Mouse (Mus musculus): Measurements from ENCODE around the gene Csnk2a2.

Csnk2a2 gene

DNA sequence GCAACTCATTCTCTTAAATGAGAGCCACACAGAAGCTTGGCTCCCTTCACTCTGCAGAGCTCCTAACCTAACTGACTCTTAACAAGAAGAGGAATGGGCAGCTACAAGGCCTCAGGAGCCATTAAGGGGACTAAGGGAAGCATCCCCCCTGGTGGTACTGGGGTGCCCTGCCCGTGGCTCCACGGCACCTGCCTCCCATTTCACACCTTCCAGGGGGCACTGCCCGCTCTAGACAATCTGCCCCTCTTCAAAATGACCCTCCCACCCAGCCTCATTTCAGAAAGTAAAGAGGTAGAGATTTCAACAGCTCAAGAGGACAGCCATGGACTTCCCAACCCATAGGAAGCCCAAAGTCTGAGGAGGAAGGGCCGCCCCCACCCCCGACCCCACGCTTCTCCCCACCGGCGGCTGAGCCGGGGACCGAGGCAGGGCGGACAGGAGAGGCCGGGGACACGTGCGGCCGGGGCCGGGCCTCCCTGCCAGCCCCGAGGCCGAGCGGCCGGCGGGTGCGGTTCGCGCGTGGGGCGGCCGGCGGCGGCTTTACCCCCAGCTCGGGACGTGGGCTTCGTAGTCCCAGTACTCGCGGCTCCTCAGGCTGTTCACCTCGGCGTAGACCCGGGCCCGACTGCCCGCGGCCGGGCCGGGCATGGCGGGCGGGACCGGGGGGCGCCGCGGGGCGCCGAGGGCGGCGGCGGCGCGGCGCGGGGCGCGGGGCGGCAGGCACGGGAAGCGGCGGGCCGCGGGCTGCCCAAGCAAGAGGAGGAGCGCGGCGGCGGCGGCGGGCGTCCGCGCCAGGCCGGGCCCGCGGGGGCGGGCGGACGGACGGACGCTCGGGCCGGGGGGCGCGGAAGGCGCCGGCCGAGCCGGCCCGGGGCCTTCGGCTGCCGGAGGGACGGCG is 1.8 kb downstream of the Csnk2a2 start:
- peak; percentile 5 for DNase-seq (ENCODE audit: low spot score)

- DNase-seq (ENCODE audit: low spot score), result no peak
Measured at GRCm38 (mm10) chr8:95470008-95470407, 19.8 kb downstream of the Csnk2a2 start.

DNA sequence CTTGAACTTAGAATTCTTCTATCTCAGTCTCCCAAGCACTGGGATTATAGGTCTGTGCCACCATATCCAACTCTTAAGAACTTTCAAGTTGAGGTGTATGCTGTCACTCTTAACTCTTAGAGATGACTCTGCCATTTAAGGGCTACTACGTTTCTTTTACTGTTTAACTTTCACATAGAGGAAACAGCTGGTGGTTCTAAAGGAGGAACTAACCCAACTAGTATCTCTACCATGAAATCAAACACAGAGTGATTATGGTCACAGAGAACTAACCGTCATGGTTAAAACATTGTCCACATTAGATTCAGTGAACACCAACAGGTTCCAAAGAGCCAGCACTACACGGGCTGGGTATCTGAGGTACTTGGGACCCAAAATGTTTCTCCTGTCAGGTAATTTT is 20.8 kb downstream of the Csnk2a2 start:
- DNase-seq (ENCODE audit: low spot score), result no peak

DNA sequence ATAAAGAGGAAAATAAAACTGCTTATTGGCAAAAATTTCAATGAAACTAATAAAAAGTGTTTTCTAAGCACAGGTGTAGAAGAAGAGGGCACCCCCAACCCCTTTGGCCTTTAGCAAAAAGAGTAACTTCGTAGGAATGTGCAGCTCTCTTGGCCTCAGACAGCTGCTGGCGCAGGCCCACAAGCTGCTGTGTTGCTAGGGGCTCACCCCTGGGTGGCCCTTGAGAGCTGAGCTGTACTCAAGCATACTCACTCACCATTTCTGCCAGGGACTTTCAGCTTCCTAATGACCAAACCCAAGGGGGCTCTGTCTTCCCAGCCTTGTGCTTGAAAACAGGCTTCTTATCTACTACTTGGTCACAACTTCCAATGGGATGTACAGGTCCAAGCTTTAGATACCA is 23.3 kb downstream of the Csnk2a2 start:
- DNase-seq (ENCODE audit: low spot score), result no peak

DNA sequence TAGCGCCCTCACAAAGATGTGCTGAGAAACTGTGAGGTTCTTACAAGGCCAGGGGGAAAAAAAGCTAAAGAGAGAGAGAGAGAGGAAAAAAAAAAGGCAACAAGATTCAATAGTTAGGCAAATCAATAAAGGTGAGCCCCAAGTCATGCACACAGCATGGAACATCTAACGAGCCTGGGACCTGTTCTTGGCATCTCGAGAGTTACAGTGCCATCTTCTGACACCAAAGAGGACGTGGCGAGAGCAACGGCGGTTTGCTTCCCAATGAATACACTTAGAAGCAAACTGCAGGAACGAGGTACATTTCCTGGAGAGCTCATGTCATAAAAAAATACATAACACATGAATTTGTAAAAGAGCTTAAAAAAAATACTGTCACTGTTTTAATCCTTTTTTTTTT is 37.3 kb downstream of the Csnk2a2 start:
- no peak for DNase-seq (ENCODE audit: low spot score)

GRCm38 (mm10) chr8:95450271-95450670 is 39.6 kb downstream of the Csnk2a2 start:
- no peak for DNase-seq (ENCODE audit: low spot score)

GRCm38 (mm10) chr8:95447661-95448060 is 42.2 kb downstream of the Csnk2a2 start:
- DNase-seq (ENCODE audit: low spot score), result no peak

DNA sequence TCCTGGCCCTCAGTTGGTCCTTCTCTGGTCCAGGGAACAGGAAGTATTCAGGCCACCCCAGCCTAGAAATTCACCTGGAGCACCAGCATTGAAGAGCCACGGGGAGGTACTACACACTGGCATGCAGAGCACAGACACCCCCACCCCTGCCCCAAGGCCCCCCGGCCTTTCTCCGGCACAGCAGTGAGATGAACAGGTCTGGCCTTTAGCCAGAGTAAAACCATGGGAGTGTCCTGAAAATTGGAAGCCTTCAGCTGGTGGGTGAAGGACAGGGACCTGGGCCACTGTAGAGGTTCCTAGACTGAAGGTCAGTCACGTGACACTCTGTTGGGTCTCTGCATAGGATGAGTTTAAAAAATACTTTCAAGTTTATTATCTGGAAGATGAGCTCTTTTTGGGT is 44.8 kb downstream of the Csnk2a2 start:
- DNase-seq (ENCODE audit: low spot score), result no peak

- no peak for DNase-seq (ENCODE audit: low spot score)
Measured at GRCm38 (mm10) chr8:95441491-95442039, 48.3 kb downstream of the Csnk2a2 start.

GRCm38 (mm10) chr8:95440168-95440709 is 49.6 kb downstream of the Csnk2a2 start:
- no peak for DNase-seq (ENCODE audit: low spot score)

- no peak for DNase-seq (ENCODE audit: low spot score)
Measured at GRCm38 (mm10) chr8:95439421-95439820, 50.4 kb downstream of the Csnk2a2 start.

DNA sequence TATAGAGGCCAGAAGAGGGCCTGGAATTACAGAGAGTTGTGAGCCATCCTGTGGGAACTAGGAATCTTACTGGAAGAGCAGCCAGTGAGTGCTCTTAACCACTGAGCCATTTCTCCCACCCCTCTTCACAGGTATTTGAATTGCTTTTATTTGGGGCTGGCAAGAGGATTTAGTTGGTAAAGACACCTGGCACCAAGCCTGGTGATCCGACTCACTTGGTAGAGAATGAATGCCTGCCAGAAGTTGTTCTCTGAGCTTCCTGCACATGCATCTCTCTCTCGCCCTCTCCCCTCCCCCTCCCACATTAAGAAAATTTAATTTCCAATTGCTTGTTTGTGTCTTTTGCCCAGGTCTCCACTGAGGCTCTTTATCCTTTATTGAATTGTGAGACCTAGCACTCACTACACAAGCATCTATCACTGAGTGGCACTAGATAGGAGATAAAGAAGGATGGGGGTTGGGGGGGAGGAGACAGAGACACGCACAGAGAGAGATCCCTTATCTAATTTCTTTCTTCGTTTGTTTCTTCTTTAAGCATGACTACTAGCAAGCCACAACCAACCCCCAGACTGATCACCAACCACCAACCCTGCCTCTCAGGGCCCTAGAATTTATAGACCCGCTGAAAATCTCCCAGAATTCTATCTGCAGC is 52.4 kb downstream of the Csnk2a2 start:
- no peak for DNase-seq (ENCODE audit: low spot score)

DNA sequence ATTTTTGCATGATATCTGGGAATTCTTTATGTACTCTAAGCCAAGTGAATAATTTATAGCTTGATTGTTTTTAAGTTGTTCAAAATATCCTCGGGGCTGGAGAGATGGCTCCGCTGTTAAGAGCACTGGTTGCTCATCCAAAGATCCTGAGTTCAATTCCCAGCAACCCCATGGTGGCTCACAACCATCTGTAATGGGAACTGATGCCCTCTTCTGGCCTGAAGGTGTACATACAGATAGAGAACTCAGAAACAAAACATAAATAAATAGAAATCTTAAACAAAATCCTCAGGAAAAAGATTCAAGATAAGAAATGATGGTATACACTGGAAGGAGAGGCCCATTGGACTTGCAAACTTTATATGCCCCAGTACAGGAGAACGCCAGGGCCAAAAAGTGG is 53.9 kb downstream of the Csnk2a2 start:
- DNase-seq (ENCODE audit: low spot score), result no peak

GRCm38 (mm10) chr8:95435471-95435870 is 54.4 kb downstream of the Csnk2a2 start:
- no peak for DNase-seq (ENCODE audit: low spot score)

DNA sequence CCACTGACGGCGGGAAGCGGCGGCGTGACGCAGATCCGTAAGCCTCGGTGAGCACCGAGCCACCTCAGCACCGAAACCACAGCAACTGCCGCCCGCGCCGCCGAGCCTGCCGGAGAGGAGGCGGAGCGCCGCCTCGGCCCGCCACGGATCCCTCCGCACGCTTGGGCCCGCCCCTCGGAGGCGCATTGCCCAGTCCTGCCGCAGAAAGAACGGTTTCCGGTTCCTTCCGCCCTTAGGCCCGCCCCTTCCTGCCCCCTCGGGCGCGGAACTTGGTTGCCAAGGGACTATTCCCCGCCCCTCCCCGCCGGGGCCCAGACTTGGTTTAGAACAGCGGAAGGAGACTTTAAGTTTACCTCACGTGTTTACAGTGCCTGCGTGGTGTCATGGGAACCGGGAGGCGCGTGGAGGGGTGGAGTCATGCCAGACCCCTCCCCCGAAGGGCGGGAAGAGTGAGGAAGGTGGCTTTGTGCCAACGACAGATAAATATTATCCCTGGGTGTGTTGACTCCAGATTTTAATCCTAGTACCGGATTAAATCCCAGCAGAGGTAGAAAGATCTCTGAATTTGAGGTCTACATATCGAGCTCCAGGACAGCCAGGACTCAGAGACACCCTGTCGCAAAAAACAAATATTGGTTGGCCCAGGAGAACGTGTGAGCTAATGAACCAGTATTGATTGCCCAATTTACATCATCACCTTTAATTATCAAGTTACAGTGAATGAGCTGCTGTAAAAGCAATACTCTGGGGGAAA is 55.0 kb downstream of the Csnk2a2 start, which contains the start of gene Cfap20:
TSS of gene Cfap20 (minus strand) at position 184 of the 754 bp plus-strand sequence.
- peak; percentile 99 for DNase-seq (ENCODE audit: low spot score)

GRCm38 (mm10) chr8:95434233-95434632 is 55.6 kb downstream of the Csnk2a2 start:
- peak; percentile 69 for DNase-seq (ENCODE audit: low spot score)

DNA sequence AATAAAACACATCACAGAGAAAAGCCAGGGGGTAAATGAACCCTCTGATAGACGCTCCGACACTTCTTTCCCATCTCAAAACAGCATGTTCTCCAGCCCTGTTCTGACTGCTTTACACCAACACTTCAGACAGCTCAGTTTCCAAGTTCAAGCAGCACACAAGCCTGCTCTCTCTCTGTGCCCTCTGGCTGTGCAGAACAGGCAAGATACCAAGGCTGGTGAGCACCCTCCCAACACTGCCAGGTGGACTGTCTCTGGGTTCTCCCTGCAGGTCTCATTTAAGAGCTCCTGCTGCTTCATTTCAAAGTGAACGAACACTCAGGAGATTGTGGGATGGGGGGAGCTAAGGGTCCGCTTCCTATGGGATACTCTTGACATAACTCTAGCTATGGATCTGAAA is 56.7 kb downstream of the Csnk2a2 start:
- DNase-seq (ENCODE audit: low spot score), result no peak

GRCm38 (mm10) chr8:95432471-95432870 is 57.4 kb downstream of the Csnk2a2 start:
- no peak for DNase-seq (ENCODE audit: low spot score)

GRCm38 (mm10) chr8:95429945-95430344 is 59.9 kb downstream of the Csnk2a2 start:
- DNase-seq (ENCODE audit: low spot score), result peak; percentile 28

DNA sequence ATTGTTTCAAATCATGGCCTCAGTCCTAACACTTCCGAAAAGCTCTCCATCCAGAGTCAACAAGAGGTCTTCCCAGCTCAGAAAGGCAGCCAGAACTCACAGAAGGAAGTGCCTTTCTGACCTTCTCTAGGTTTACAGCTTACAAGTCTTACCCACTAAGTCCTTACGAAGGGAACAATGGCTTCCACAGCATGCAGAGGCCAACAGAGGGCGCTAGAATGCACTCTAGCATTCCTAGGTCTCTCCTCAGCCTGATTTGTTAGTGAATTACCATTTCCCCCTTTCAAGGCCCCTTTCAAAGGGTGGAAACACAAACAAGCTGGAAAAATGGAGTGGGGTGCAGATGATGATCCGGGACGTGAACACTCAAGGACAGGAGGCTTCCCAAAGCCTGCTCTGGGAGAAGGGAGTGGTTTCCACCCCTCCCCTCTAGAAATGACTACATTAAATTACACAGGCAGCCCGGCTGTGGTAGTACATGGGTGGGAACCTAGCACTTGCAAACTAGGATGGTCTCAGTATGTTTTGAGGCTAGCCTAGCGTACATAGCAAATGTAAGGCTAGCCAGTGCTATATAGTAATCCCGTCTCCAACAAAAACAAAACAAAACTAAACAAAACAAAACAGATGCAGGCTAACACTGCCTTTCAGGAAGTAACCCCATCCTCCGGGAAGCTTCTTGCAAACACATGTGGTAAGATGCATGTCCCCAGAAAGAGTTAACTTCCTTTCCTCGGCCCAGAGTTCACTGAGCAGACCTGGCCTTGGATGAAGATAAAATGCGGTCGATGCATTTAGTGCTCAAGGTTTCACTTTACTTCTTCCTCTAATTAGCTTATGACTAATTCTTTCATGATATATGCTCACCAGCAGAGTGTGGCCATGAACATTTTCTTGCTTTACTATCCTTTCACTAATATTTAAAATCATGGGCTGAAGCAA is 62.0 kb downstream of the Csnk2a2 start:
- peak; percentile 56 for DNase-seq (ENCODE audit: low spot score)

- no peak for DNase-seq (ENCODE audit: low spot score)
Measured at GRCm38 (mm10) chr8:95426781-95427281, 63.0 kb downstream of the Csnk2a2 start.
